Mouse (Mus musculus) stomach, embryonic 15.5 days (tissue): ENCODE data around the gene Irf2bpl. TPM values are rescaled to one million over a fixed set of nuclear protein-coding genes. Genes with fewer than 3 reads are reported as not detected.

Experiments
- ATAC-seq: fragments of 200-750 bp; cut with Nextera tagmentation; 2 replicates; pipeline ENCODE4 v1.8.0; 2017; ENCODE audit warnings: low read depth, moderate number of reproducible peaks, moderate TSS enrichment; ENCODE audit not compliant: insufficient read depth, low FRiP score
- H3K27ac ChIP-seq: fragments of 300-500 bp; sonication (generic); 2 replicates; pipeline ENCODE4 v1.5.1; 2015; ENCODE audit warnings: mild to moderate bottlenecking, inconsistent platforms
- H3K27me3 ChIP-seq: fragments of 300-500 bp; sonication (generic); replicated peaks from 2 replicates; pipeline ENCODE4 v1.6.1; 2015; ENCODE audit warnings: inconsistent platforms
- H3K36me3 ChIP-seq: fragments of 300-500 bp; sonication (generic); 2 replicates; pipeline ENCODE4 v1.6.1; 2015; ENCODE audit warnings: inconsistent platforms
- H3K4me1 ChIP-seq: fragments of 300-500 bp; sonication (generic); 2 replicates; pipeline ENCODE4 v1.6.1; 2015; ENCODE audit warnings: inconsistent platforms
- H3K4me2 ChIP-seq: fragments of 300-500 bp; sonication (generic); 2 replicates; pipeline ENCODE4 v1.6.1; 2015; ENCODE audit warnings: mild to moderate bottlenecking, inconsistent platforms
- H3K4me3 ChIP-seq: fragments of 300-500 bp; sonication (generic); replicated peaks from 2 replicates; pipeline ENCODE4 v1.5.1; 2015; ENCODE audit warnings: inconsistent platforms
- H3K9ac ChIP-seq: fragments of 300-500 bp; sonication (generic); 2 replicates; pipeline ENCODE4 v1.6.1; 2015; ENCODE audit warnings: inconsistent platforms
- H3K9me3 ChIP-seq: fragments of 300-500 bp; sonication (generic); 2 replicates; pipeline ENCODE4 v1.6.1; 2016; ENCODE audit warnings: inconsistent platforms
- WGBS: fragments of 180-500 bp; shearing (Covaris S2); methylation state at CpG from one replicate; pipeline ENCODE4 v1.1.7; 2015; 5-methylcytosine and 5-hydroxymethylcytosine counted together
- polyA plus RNA-seq: library from polyadenylated mRNA; unstranded; fragments of >200 nt; fragmentation: Nextera tagmentation; extraction: Ambion mirVana; gene quantifications from 2 replicates; pipeline ENCODE4 v1.2.1, GENCODE M21; 2015

Gene Irf2bpl
- polyA plus RNA-seq, 1 experiment from 2014 or later, result 29.3 TPM

GRCm38 (mm10) chr12:86889103-86889644 lies 4.6 kb upstream of the Irf2bpl start:
- peak overlapping the region; percentile 35; the same call in 1 of the 2 replicates for H3K4me3 ChIP-seq
- peak overlapping the region; percentile 53 for H3K4me2 ChIP-seq
- H3K27ac ChIP-seq, result peak overlapping the region; percentile 96
- ATAC-seq, result no peak
- H3K9ac ChIP-seq, result peak overlapping the region; percentile 1; the same call in 1 of the 2 replicates
- H3K27me3 ChIP-seq, result no peaks in the 10 kb centered on the region
- no peaks in the 10 kb centered on the region for H3K36me3 ChIP-seq
- H3K9me3 ChIP-seq, result no peaks in the 10 kb centered on the region
- 12% methylated on average over 7 of the region's 7 CpGs for WGBS
- H3K4me1 ChIP-seq, result peaks cover 77% of the 10 kb centered on the region

GRCm38 (mm10) chr12:86888130-86889069 lies 3.8 kb upstream of the Irf2bpl start:
- Histone ChIP-seq H3K4me3 (peak overlapping the region; percentile 35), H3K4me1 (peaks cover 72% of the 10 kb centered on the region), H3K4me2 (peak overlapping the region; percentile 53), H3K9me3 (no peaks in the 10 kb centered on the region), H3K9ac (no peak overlapping the region; the same call in 1 of the 2 replicates), H3K36me3 (no peaks in the 10 kb centered on the region), H3K27me3 (no peaks in the 10 kb centered on the region), H3K27ac (peak overlapping the region; percentile 96)
- peak; percentile 33; the same call in 1 of the 2 replicates for ATAC-seq
- WGBS, result 1% methylated on average over 47 of the region's 47 CpGs

GRCm38 (mm10) chr12:86887381-86888129 lies 3.0 kb upstream of the Irf2bpl start:
- WGBS, result 43% methylated on average over 14 of the region's 14 CpGs
- H3K27ac ChIP-seq, result peak overlapping the region; percentile 96
- no peak for ATAC-seq
- H3K4me1 ChIP-seq, result peaks cover 64% of the 10 kb centered on the region
- H3K9me3 ChIP-seq, result no peaks in the 10 kb centered on the region
- H3K9ac ChIP-seq, result no peak overlapping the region; the same call in 1 of the 2 replicates
- no peaks in the 10 kb centered on the region for H3K27me3 ChIP-seq
- peak overlapping the region; percentile 35; the same call in 1 of the 2 replicates for H3K4me3 ChIP-seq
- H3K4me2 ChIP-seq, result peak overlapping the region; percentile 53
- H3K36me3 ChIP-seq, result no peaks in the 10 kb centered on the region

- no peak overlapping the region for H3K9ac ChIP-seq
- no peaks in the 10 kb centered on the region for H3K9me3 ChIP-seq
- peak overlapping the region; percentile 100 for H3K27ac ChIP-seq
- no peak overlapping the region for H3K4me2 ChIP-seq
- no peak for ATAC-seq
- 75% methylated on average over 7 of the region's 7 CpGs for WGBS
- peaks cover 60% of the 10 kb centered on the region for H3K4me1 ChIP-seq
- no peak overlapping the region for H3K4me3 ChIP-seq
- no peaks in the 10 kb centered on the region for H3K27me3 ChIP-seq
- no peaks in the 10 kb centered on the region for H3K36me3 ChIP-seq
Observed at GRCm38 (mm10) chr12:86886446-86886965, 1.9 kb upstream of the Irf2bpl start.

- H3K4me3 ChIP-seq, result no peak overlapping the region
- no peaks in the 10 kb centered on the region for H3K27me3 ChIP-seq
- H3K9ac ChIP-seq, result no peak overlapping the region
- peak overlapping the region; percentile 92 for H3K4me2 ChIP-seq
- 29% methylated on average over 5 of the region's 5 CpGs for WGBS
- no peaks in the 10 kb centered on the region for H3K9me3 ChIP-seq
- H3K27ac ChIP-seq, result peak overlapping the region; percentile 100
- peaks cover 54% of the 10 kb centered on the region for H3K4me1 ChIP-seq
- H3K36me3 ChIP-seq, result no peaks in the 10 kb centered on the region
- no peak for ATAC-seq
Observed at GRCm38 (mm10) chr12:86885746-86886145, 1.1 kb upstream of the Irf2bpl start.

GRCm38 (mm10) chr12:86885336-86885735 lies 738 bp upstream of the Irf2bpl start:
- Histone ChIP-seq H3K27me3 (no peaks in the 10 kb centered on the region), H3K4me3 (peak overlapping the region; percentile 67), H3K9me3 (no peaks in the 10 kb centered on the region), H3K9ac (no peak overlapping the region), H3K27ac (peak overlapping the region; percentile 100), H3K4me1 (peaks cover 53% of the 10 kb centered on the region), H3K4me2 (peak overlapping the region; percentile 92), H3K36me3 (no peaks in the 10 kb centered on the region)
- 8% methylated on average over 6 of the region's 6 CpGs for WGBS
- ATAC-seq, result no peak

- peak overlapping the region; percentile 92 for H3K4me2 ChIP-seq
- H3K4me1 ChIP-seq, result peaks cover 52% of the 10 kb centered on the region
- no peaks in the 10 kb centered on the region for H3K9me3 ChIP-seq
- H3K36me3 ChIP-seq, result no peaks in the 10 kb centered on the region
- H3K4me3 ChIP-seq, result peak overlapping the region; percentile 67
- peak overlapping the region; percentile 96 for H3K9ac ChIP-seq
- H3K27ac ChIP-seq, result peak overlapping the region; percentile 100
- under 1% methylated on average over 82 of the region's 84 CpGs for WGBS
- ATAC-seq, result no peak
- no peaks in the 10 kb centered on the region for H3K27me3 ChIP-seq
Observed at GRCm38 (mm10) chr12:86883280-86884196, 1.1 kb downstream of the Irf2bpl start.

- no peak for ATAC-seq
- Histone ChIP-seq H3K4me2 (peak overlapping the region; percentile 92), H3K4me3 (peak overlapping the region; percentile 67), H3K9me3 (no peaks in the 10 kb centered on the region), H3K27me3 (no peaks in the 10 kb centered on the region), H3K4me1 (peaks cover 53% of the 10 kb centered on the region), H3K9ac (peak overlapping the region; percentile 96), H3K36me3 (no peaks in the 10 kb centered on the region), H3K27ac (peak overlapping the region; percentile 100)
- under 1% methylated on average over 24 of the region's 24 CpGs for WGBS
Observed at GRCm38 (mm10) chr12:86883019-86883279, 1.6 kb downstream of the Irf2bpl start.

GRCm38 (mm10) chr12:86882279-86883018 lies 2.1 kb downstream of the Irf2bpl start:
- Histone ChIP-seq H3K4me3 (peak overlapping the region; percentile 67), H3K9me3 (no peaks in the 10 kb centered on the region), H3K4me2 (peak overlapping the region; percentile 92), H3K9ac (peak overlapping the region; percentile 96), H3K36me3 (no peaks in the 10 kb centered on the region), H3K27me3 (no peaks in the 10 kb centered on the region), H3K27ac (peak overlapping the region; percentile 100), H3K4me1 (peaks cover 49% of the 10 kb centered on the region)
- ATAC-seq, result no peak
- WGBS, result under 1% methylated on average over 58 of the region's 59 CpGs

- Histone ChIP-seq H3K4me2 (peak overlapping the region; percentile 92), H3K27ac (no peak overlapping the region), H3K9me3 (no peaks in the 10 kb centered on the region), H3K9ac (peak overlapping the region; percentile 96; the same call in 1 of the 2 replicates), H3K27me3 (no peaks in the 10 kb centered on the region), H3K4me1 (peaks cover 43% of the 10 kb centered on the region), H3K4me3 (peak overlapping the region; percentile 67), H3K36me3 (no peaks in the 10 kb centered on the region)
- ATAC-seq, result no peak
- 11% methylated on average over 33 of the region's 33 CpGs for WGBS
Observed at GRCm38 (mm10) chr12:86881809-86882278, 2.8 kb downstream of the Irf2bpl start.
